Mouse (Mus musculus) ES-Bruce4 (cell line): ENCODE measurements at regions not wholly inside any gene's neighbourhood (a gene's known extent, or its start where the extent isn't known, plus 50 kb on each side); places are given as distances from the start of the nearest gene placed in this dataset.

ENCODE experiments used
- EP300 ChIP-seq: IDR thresholded peaks from 2 replicates; pipeline ENCODE4 v1.6.1; 2011; ENCODE audit warnings: low read depth, low read length; ENCODE audit not compliant: insufficient read depth
- POLR2A ChIP-seq: IDR thresholded peaks from one replicate; pipeline ENCODE4 v1.8.1; 2011; ENCODE audit warnings: low read length; ENCODE audit not compliant: insufficient read depth

- no peak for TF ChIP-seq POLR2A
- no peak for TF ChIP-seq EP300
Measured at GRCm38 (mm10) chr1:177648974-177649373, 80.6 kb upstream of the 1700016C15Rik start.
